Mouse (Mus musculus) thymus, adult 2 months (tissue): ENCODE results near the gene Agrn.

Source experiments
- CTCF ChIP-seq: fragments of 200-500 bp; IDR thresholded peaks from 2 replicates; pipeline ENCODE4 v1.5.1; 2012; ENCODE audit warnings: mild to moderate bottlenecking, control low read depth, low read length, moderate library complexity, borderline replicate concordance; ENCODE audit not compliant: control insufficient read depth, poor library complexity, insufficient read depth; ENCODE audit errors: extremely low read depth
- POLR2A ChIP-seq: fragments of 200-500 bp; IDR thresholded peaks from 2 replicates; pipeline ENCODE4 v1.6.1; 2012; ENCODE audit warnings: mild to moderate bottlenecking, low read length, control low read depth, moderate library complexity; ENCODE audit not compliant: control insufficient read depth, poor library complexity, insufficient read depth; ENCODE audit errors: extremely low read depth

GRCm38 (mm10) chr4:156215649-156216048 lies 18.4 kb upstream of the Agrn start, which contains the start of gene Perm1:
- TF ChIP-seq POLR2A (no peak), CTCF (no peak)
